Mouse (Mus musculus) heart, adult 2 months (tissue): ENCODE measurements at regions not wholly inside any gene's neighbourhood (a gene's known extent, or its start where the extent isn't known, plus 50 kb on each side); places are given as distances from the start of the nearest gene placed in this dataset.

ENCODE experiments used
- CTCF ChIP-seq: fragments of 200-600 bp; IDR thresholded peaks from 2 replicates; pipeline ENCODE4 v1.8.1; 2022; ENCODE audit warnings: antibody characterized with exemption, mild to moderate bottlenecking, moderate library complexity
- POLR2A ChIP-seq: fragments of 200-500 bp; IDR thresholded peaks from 2 replicates; pipeline ENCODE4 v1.6.1; 2011; ENCODE audit warnings: mild to moderate bottlenecking, low read depth, low read length, control low read depth; ENCODE audit not compliant: insufficient read depth

DNA sequence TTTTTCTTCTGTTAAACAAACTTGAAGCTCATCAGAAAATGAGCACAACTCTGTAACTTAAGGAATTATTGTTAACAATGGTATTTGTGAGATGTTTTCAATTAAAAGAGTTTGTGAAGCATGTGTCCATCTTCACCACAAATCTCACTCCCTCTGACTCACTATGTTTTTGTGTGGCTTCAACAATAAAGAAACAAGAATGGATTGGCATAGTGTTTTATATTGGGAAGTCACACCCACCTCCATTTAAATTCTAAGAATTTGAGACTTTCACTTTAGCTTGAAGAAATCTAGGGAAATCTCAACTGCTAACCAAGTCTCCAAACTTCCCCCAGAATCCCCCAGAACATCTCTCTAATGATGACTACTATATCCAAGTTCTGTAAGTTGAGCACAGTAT is 243.6 kb upstream of the Tmem161b start:
- no peak for TF ChIP-seq POLR2A
- TF ChIP-seq CTCF: no peak
